Mouse (Mus musculus) gastrocnemius, adult 2 months (tissue): Measurements from ENCODE around the gene Nsun2. TPM values are rescaled to one million over a fixed set of nuclear protein-coding genes. Genes with fewer than 3 reads are reported as not detected.
A peak's percentile ranks its signal among the peaks of the same experiment; 100 is the strongest.

Experiments
- DNase-seq: peaks from one replicate; pipeline ENCODE4 v3.0.0; 2022
- H3K27ac ChIP-seq: fragments of 200-600 bp; 2 replicates; pipeline ENCODE4 v1.8.1; 2022; ENCODE audit warnings: mild to moderate bottlenecking
- H3K4me3 ChIP-seq: fragments of 200-600 bp; 2 replicates; pipeline ENCODE4 v1.8.1; 2022; ENCODE audit warnings: mild to moderate bottlenecking, moderate library complexity
- CTCF ChIP-seq: fragments of 200-600 bp; IDR thresholded peaks from 2 replicates; pipeline ENCODE4 v1.8.1; 2022; ENCODE audit warnings: antibody characterized with exemption, mild to moderate bottlenecking, moderate library complexity
- intact Hi-C: fragments of 180-260 bp; cut with DNase I; formaldehyde crosslinking; loops from one replicate; pipeline ENCODE4 v1.15.1; 2025
- long read RNA-seq, 2 experiments: library from polyadenylated mRNA; stranded (forward); transcript quantifications; one replicate each; pipeline ENCODE4 v2.0.0; 2021
- total RNA-seq, 2 experiments: library from RNA; stranded (reverse); gene quantifications; 2 replicates each; pipeline ENCODE4 v1.2.3; 2021

The Nsun2 gene
- 10 to 100 TPM; 45.4 to 51.9 TPM for total RNA-seq
- long read RNA-seq, experiment 1, transcript Nsun2-202 (19 exons, 2,834 nt) = major isoform, 111 of 121 reads
- long read RNA-seq, experiment 1, partial matches to known transcripts = 6 of 121 reads
- long read RNA-seq, experiment 1, other reads (novel, unspliced or antisense) = 4 of 121 reads
- long read RNA-seq, experiment 2, transcript Nsun2-202 (19 exons, 2,834 nt) = major isoform, 121 of 137 reads
- long read RNA-seq, experiment 2, partial matches to known transcripts = 5 of 137 reads
- long read RNA-seq, experiment 2, other reads (novel, unspliced or antisense) = 11 of 137 reads

- peak within 1 kb of the TSS; percentile 93 for H3K4me3 ChIP-seq
- peak within 1 kb of the TSS; percentile 99 for H3K27ac ChIP-seq
- peak; percentile 80 for DNase-seq
- intact Hi-C loops = no loop called here
- no peak for TF ChIP-seq CTCF
Measured at GRCm38 (mm10) chr13:69533405-69534333, at the start of gene Nsun2. Gene Nsun2 (plus strand): TSS chr13:69533746.

- H3K27ac ChIP-seq = no peak overlapping the region
- no peak for DNase-seq
- no peak overlapping the region for H3K4me3 ChIP-seq
- peak; percentile 67 for TF ChIP-seq CTCF
- intact Hi-C loops = no loop called here
Measured at GRCm38 (mm10) chr13:69485326-69485725, 48.2 kb upstream of the Nsun2 start.

- DNase-seq = no peak
- Histone ChIP-seq H3K4me3 (no peak overlapping the region), H3K27ac (no peak overlapping the region)
- intact Hi-C loops = no loop called here
- no peak for TF ChIP-seq CTCF
Measured at GRCm38 (mm10) chr13:69485833-69486232, 47.7 kb upstream of the Nsun2 start.

GRCm38 (mm10) chr13:69487108-69487507, 46.4 kb upstream of the Nsun2 start:
- Histone ChIP-seq H3K27ac (no peak overlapping the region), H3K4me3 (no peak overlapping the region)
- no peak for TF ChIP-seq CTCF
- intact Hi-C loops = no loop called here
- DNase-seq = no peak

- no peak for TF ChIP-seq CTCF
- no peak for DNase-seq
- H3K4me3 ChIP-seq = peak overlapping the region; percentile 50
- H3K27ac ChIP-seq = no peak overlapping the region
- intact Hi-C loops = no loop called here
Measured at GRCm38 (mm10) chr13:69487611-69488275, 45.8 kb upstream of the Nsun2 start.

- H3K4me3 ChIP-seq = no peak overlapping the region
- TF ChIP-seq CTCF = no peak
- intact Hi-C loops = no loop called here
- DNase-seq = no peak
- H3K27ac ChIP-seq = no peak overlapping the region
Measured at GRCm38 (mm10) chr13:69488565-69489255, 44.8 kb upstream of the Nsun2 start.

- Histone ChIP-seq H3K27ac (no peak overlapping the region), H3K4me3 (no peak overlapping the region)
- intact Hi-C loops = no loop called here
- no peak for DNase-seq
- TF ChIP-seq CTCF = no peak
Measured at GRCm38 (mm10) chr13:69489777-69490176, 43.8 kb upstream of the Nsun2 start.

- peak; percentile 48 for DNase-seq
Measured at GRCm38 (mm10) chr13:69492876-69493463, 40.6 kb upstream of the Nsun2 start.

GRCm38 (mm10) chr13:69498276-69498675, 35.3 kb upstream of the Nsun2 start:
- Histone ChIP-seq H3K27ac (no peak overlapping the region), H3K4me3 (no peak overlapping the region)
- DNase-seq = no peak
- intact Hi-C loops = no loop called here
- no peak for TF ChIP-seq CTCF

More at GRCm38 (mm10) chr13:69492876-69493463, 40.6 kb upstream of the Nsun2 start:
- peak; percentile 73 for TF ChIP-seq CTCF
- H3K4me3 ChIP-seq = no peak overlapping the region
- H3K27ac ChIP-seq = no peak overlapping the region
- intact Hi-C loops = no loop called here

- no peak overlapping the region for H3K4me3 ChIP-seq
- no peak for TF ChIP-seq CTCF
- intact Hi-C loops = no loop called here
- H3K27ac ChIP-seq = peak overlapping the region; percentile 20; the same call in 1 of the 2 replicates
- DNase-seq = no peak
Measured at GRCm38 (mm10) chr13:69502157-69502750, 31.3 kb upstream of the Nsun2 start.

- Histone ChIP-seq H3K27ac (no peak overlapping the region), H3K4me3 (no peak overlapping the region)
- no peak for DNase-seq
- intact Hi-C loops = no loop called here
- no peak for TF ChIP-seq CTCF
Measured at GRCm38 (mm10) chr13:69502863-69503262, 30.7 kb upstream of the Nsun2 start.
